Mouse (Mus musculus): ENCODE results near the gene Pde6g.

DNA sequence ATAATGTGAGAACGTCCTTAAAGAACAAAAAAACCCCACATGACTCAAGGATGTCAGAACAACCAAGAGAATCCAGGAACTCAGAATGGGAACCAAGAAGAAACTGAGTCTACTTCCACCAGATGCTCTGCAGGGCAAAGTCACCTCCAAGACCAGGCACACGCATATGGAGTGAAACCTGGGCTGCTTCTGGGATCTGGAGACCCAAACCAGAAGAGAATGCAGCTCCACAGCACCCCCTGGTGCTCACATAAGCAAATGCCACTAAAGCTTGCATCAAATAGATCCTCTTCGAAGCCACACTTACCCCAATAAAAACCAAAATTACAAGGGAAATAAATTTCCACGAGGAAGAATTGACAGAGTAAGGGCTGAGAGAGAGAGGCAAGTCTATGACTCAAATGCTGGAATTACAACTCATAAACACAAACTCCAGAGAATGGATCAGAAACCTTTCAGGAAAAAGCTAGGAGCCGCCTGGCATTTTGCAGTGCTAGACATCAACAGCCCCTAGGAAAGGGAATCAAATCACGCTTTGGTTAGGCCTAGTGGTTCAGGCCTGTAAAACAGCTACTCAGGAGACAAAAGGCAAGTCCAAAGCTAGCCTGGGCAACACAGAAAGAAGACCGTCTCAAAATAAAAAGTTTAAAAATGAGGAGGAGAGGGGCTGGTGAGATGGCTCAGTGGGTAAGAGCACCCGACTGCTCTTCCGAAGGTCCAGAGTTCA lies 29.6 kb downstream of the Pde6g start:
- TF ChIP-seq CTCF (IDR thresholded peaks at IDR 0.05; ENCODE audit: control insufficient read depth, insufficient read depth, insufficient replicate concordance, low read depth, low read length) (peak; percentile 41; the same call in 1 of the 2 replicates), POLR2A (IDR thresholded peaks at IDR 0.05; ENCODE audit: control insufficient read depth, low read depth, low read length) (no peak)

All from testis, adult 2 months (tissue).